Mouse (Mus musculus) small intestine, adult 2 months (tissue): ENCODE results near the gene Gnaq. TPM values are rescaled to one million over a fixed set of nuclear protein-coding genes. Genes with fewer than 3 reads are reported as not detected.

ENCODE experiments used
- H3K27ac ChIP-seq: fragments of 200-500 bp; 2 replicates; pipeline ENCODE4 v1.5.1; 2012; ENCODE audit warnings: low read depth, low read length, control low read depth, inconsistent platforms; ENCODE audit not compliant: insufficient read depth
- H3K27me3 ChIP-seq: fragments of 200-500 bp; 2 replicates; pipeline ENCODE4 v1.6.1; 2012; ENCODE audit warnings: mild to moderate bottlenecking, moderate library complexity, low read length, inconsistent platforms; ENCODE audit not compliant: control insufficient read depth, insufficient read depth
- H3K36me3 ChIP-seq: fragments of 200-500 bp; 2 replicates; pipeline ENCODE4 v1.6.1; 2012; ENCODE audit warnings: mild to moderate bottlenecking, low read length, control low read depth, inconsistent platforms; ENCODE audit not compliant: control insufficient read depth, insufficient read depth
- H3K4me1 ChIP-seq: fragments of 200-500 bp; 2 replicates; pipeline ENCODE4 v1.6.1; 2012; ENCODE audit warnings: low read length, inconsistent platforms, mixed read lengths; ENCODE audit not compliant: control insufficient read depth, insufficient read depth, insufficient read length
- H3K4me3 ChIP-seq: fragments of 200-500 bp; 2 replicates; pipeline ENCODE4 v1.5.1; 2012; ENCODE audit warnings: low read depth, mild to moderate bottlenecking, control low read depth, inconsistent platforms, low read length, moderate library complexity
- CTCF ChIP-seq: fragments of 200-500 bp; IDR thresholded peaks from 2 replicates; pipeline ENCODE4 v1.5.1; 2012; ENCODE audit warnings: low read depth, mild to moderate bottlenecking, control low read depth, inconsistent platforms, low read length, moderate library complexity, mixed read lengths; ENCODE audit not compliant: insufficient replicate concordance, insufficient read length; ENCODE audit errors: extremely low read depth
- POLR2A ChIP-seq: fragments of 200-500 bp; IDR thresholded peaks from 2 replicates; pipeline ENCODE4 v1.6.1; 2012; ENCODE audit warnings: low read depth, mild to moderate bottlenecking, control low read depth, inconsistent platforms, low read length, moderate library complexity
- WGBS: fragments of 180-500 bp; shearing (Covaris S2); methylation state at CpG from one replicate; pipeline ENCODE4 v1.1.7; 2018; 5-methylcytosine and 5-hydroxymethylcytosine counted together
- polyA plus RNA-seq: library from polyadenylated mRNA; depleted of rRNA; stranded (reverse); fragments of >200 nt; gene quantifications from 2 replicates; pipeline ENCODE4 v1.2.3, GENCODE M21; 2012

Gnaq gene
- polyA plus RNA-seq, 1 experiment, result 16.1 TPM

DNA sequence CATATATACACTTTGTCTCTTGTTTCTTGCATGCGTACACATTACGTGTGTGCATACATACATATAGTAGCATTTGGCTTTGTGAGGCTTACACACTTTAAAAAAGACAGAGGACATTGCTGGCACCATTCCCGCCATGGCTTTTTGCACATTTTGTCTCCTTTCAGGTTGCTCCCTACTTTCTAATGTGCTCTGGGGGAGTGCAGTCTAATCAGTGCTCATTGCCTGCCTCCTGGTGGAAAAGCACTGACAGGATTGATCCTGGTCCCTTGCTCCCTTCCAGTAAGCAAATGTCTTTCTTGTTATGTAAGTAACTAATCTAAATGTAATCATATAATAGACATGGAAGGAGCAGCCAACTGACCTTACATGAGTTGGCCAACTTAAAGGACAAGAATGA lies 65.5 kb downstream of the Gnaq start:
- TF ChIP-seq CTCF (no peak), POLR2A (no peak)
- Histone ChIP-seq H3K27ac (no peak overlapping the region), H3K4me3 (no peak overlapping the region), H3K4me1 (peaks cover 2% of the 10 kb centered on the region; the same call in 1 of the 2 replicates), H3K27me3 (no peaks in the 10 kb centered on the region), H3K36me3 (no peaks in the 10 kb centered on the region)
- 89% methylated on average over 3 of the region's 3 CpGs for WGBS

DNA sequence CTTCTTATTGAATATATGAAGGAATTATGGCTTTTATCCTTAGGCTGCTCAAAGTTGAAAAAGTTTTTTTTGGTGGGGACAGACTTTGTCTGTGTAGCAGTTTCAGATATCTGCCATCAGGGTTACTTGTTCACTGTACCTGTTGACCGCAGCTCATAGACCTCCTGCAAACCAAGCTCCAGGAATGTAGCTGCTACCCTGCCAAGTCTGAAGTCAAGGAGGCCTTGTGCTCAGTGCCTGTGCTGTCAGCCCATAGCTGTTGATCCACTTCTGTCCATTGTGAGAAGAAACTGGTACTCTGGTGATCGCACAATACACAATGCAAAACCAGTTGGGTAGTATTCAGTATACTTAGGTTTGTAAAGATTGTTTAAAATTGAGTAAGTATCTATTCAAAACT lies 68.7 kb downstream of the Gnaq start:
- H3K4me1 ChIP-seq, result peaks cover 2% of the 10 kb centered on the region; the same call in 1 of the 2 replicates
- H3K4me3 ChIP-seq, result no peak overlapping the region
- 93% methylated on average over 2 of the region's 2 CpGs for WGBS
- H3K36me3 ChIP-seq, result 0 out of 2 replicates have a peak, but pooled peaks cover 2% of the 10 kb centered on the region
- no peak for TF ChIP-seq POLR2A
- no peak for TF ChIP-seq CTCF
- no peak overlapping the region for H3K27ac ChIP-seq
- H3K27me3 ChIP-seq, result no peaks in the 10 kb centered on the region

DNA sequence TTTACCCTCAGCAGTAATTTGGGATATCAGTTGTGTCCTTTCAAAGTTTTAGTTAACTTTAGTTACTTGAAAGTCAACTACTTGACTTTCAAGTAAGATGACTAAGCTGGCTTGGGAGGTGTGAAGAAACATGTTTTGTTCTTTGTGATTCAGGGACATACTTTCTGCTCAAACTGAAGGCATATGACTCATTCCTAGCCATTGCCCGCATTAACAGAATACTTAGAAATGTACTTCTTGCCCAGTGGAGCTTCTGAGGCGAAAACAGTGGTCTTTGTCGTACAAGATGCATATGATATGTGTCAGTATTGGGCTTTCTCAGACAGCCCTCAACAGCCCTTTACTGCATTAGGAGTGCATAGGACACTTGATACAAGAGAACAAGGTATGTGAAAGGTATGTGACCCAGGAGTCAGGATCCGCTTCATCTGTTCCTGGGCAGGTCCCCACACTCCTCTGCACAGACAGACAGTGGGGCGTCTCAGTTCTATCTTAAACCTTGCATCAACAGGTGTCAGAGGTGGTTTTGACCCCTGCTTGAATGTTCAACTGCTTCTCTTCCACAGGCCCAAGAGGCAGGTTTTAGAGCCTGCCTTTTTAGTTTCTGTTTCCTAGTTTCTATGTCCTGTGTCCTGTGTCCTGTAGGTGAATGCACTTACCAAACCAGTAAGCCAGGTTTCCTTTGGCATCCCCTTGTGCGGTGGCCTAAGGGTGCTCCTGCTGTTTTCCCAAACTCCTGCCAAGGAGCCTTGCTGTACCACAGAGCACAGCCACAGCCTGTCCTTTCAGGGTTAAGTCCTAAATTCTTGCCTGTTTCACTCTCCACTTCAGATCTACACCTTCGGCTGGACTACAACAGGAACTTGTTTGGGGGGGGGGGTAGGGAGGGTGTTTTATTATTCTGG lies 72.4 kb downstream of the Gnaq start:
- Histone ChIP-seq H3K36me3 (0 out of 2 replicates have a peak, but pooled peaks cover 2% of the 10 kb centered on the region), H3K4me3 (no peak overlapping the region), H3K27me3 (no peaks in the 10 kb centered on the region), H3K27ac (no peak overlapping the region), H3K4me1 (no peaks in the 10 kb centered on the region)
- WGBS, result 76% methylated on average over 7 of the region's 7 CpGs
- TF ChIP-seq CTCF (no peak), POLR2A (no peak)

DNA sequence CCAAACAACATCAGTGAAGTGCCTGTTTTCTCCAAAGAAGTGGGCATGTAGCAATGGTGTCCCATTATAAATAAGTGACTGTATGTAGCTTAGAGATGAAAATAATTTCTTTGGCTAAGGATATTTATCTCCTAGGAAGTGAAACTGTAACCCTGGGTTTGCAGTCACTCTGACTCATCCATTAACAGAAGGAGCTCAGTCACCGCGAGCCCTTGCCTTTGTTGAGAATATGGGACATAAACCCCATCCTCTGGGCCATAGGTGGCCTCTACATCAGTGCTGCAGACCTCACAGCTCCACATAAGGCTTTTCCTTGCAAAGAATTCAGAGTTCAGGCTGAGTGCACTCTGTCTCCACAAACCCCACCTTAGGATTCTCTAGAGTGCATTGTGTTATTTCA lies 77.0 kb downstream of the Gnaq start:
- no peaks in the 10 kb centered on the region for H3K27me3 ChIP-seq
- no peaks in the 10 kb centered on the region for H3K36me3 ChIP-seq
- no peak overlapping the region for H3K27ac ChIP-seq
- TF ChIP-seq CTCF (no peak), POLR2A (no peak)
- peaks cover 3% of the 10 kb centered on the region; the same call in 1 of the 2 replicates for H3K4me1 ChIP-seq
- no peak overlapping the region for H3K4me3 ChIP-seq
- 77% methylated on average over 2 of the region's 2 CpGs for WGBS

DNA sequence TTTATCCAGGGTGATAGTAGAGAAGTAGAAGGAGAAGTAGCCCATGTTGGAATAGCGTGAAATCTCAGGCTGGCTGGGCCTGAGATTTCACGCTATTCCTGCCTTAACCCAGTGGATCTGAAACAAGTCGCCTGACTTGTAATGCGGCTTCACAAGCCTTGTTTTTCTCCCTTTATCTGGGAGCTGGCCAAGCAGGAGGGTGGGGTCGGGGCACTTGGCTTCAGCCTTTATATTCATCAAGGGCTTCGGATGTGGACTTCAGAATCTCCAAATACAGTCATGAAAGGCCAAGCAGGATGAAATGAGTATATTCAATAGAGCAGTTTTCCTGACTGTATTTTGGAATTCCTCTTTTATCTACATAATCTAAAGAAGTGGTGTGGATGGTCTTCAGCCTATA lies 82.3 kb downstream of the Gnaq start:
- 15% methylated on average over 6 of the region's 6 CpGs for WGBS
- H3K27ac ChIP-seq, result 0 out of 2 replicates have a peak overlapping the region, but pooled peaks have one; percentile 21

DNA sequence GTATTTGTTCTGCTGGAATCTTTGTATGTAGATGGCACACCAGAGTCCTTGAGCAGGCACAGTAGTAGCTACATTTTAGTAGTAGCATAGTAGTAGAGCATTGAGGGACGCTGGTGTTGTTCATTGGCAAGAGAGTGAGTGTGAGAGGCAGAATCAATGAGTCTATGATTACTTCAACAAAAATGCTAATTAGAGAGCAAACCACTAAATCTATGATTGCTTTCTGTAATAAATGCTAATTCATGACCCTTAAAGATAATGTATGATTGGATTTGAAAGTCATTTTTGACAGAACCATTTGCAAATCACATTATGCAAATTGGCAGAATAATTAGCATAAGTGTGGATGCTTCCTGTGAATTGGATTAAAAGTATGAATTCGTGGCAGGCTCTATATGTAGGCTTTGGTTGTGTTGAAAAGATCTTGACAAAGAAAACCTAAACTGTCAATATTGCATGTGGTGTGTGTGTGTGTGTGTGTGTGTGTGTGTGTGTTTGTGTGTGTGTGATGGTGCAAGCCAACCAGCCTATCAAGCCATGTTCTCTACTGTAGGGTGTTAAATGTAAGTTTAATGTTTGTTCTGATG lies 82.9 kb downstream of the Gnaq start:
- WGBS, result 80% methylated on average over 2 of the region's 2 CpGs
- no peak overlapping the region for H3K4me3 ChIP-seq
- H3K4me1 ChIP-seq, result peaks cover 4% of the 10 kb centered on the region; the same call in 1 of the 2 replicates
- no peak overlapping the region for H3K27ac ChIP-seq
- no peaks in the 10 kb centered on the region for H3K27me3 ChIP-seq
- peaks cover 5% of the 10 kb centered on the region for H3K36me3 ChIP-seq
- TF ChIP-seq POLR2A (no peak), CTCF (no peak)

More for the DNA sequence above, 82.3 kb downstream of the Gnaq start:
- Histone ChIP-seq H3K27me3 (no peaks in the 10 kb centered on the region), H3K4me3 (no peak overlapping the region), H3K4me1 (peaks cover 4% of the 10 kb centered on the region; the same call in 1 of the 2 replicates), H3K36me3 (peaks cover 5% of the 10 kb centered on the region)
- TF ChIP-seq CTCF, result no peak
- no peak for TF ChIP-seq POLR2A

DNA sequence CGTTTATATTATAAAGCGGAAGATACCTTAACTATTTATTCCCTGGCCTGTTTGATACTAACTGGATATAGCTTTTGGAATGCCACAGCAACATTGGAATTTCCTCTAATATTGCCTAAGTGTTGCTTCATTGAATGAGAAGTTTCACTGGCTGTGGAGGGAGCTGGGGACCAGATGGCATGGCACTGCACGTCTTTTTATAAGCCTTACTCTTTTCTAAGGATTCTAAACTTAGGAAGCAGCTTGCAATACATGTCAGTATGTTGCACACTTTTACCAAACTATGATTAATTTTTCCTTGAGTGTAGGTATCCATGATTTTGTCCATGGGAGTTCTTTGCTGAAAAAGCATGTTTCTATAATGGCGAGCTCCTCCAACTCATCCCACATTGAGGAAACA lies 87.3 kb downstream of the Gnaq start:
- Histone ChIP-seq H3K4me1 (peaks cover 2% of the 10 kb centered on the region; the same call in 1 of the 2 replicates), H3K27me3 (no peaks in the 10 kb centered on the region), H3K27ac (no peak overlapping the region), H3K36me3 (peaks cover 5% of the 10 kb centered on the region), H3K4me3 (no peak overlapping the region)
- TF ChIP-seq CTCF (no peak), POLR2A (no peak)
- WGBS, result 78% methylated on average over 4 of the region's 4 CpGs
